Comparison of ENCODE assay signal across 8 mouse cellular contexts in genomic region chr1:91493938-91494337, GRCm38 (mm10). TPM values are rescaled to one million over a fixed set of nuclear protein-coding genes. Genes with fewer than 3 reads are reported as not detected.
DNase-seq lines count a peak whose midpoint lies in the region; ATAC-seq and TF ChIP-seq lines count a peak whose summit lies in the region.

No protein-coding gene starts in this region.

- no peak for DNase-seq in gastrocnemius, adult 2 months
- DNase-seq in gastrocnemius, postnatal 14 days, result no peak
- no peak for DNase-seq in liver, embryonic 14.5 days (ENCODE audit: low read depth in 3 of 3, low spot score in 3 of 3)
- no peak for DNase-seq in retina, embryonic 14.5 days (ENCODE audit: low spot score)
- DNase-seq in embryo, embryonic 11 days, result no peak
- DNase-seq in left cerebral cortex, adult 8-10 months (ENCODE audit: low spot score in 2 of 2), result no peak

- no peaks in the 10 kb centered on the region for H3K36me3 ChIP-seq in ES-Bruce4 (ENCODE audit: control insufficient read depth, insufficient read depth, low read length, poor library complexity, severe bottlenecking)
- no peaks in the 10 kb centered on the region for H3K36me3 ChIP-seq in forebrain, embryonic 13.5 days (ENCODE audit: poor library complexity, severe bottlenecking)
- H3K36me3 ChIP-seq in liver, embryonic 14.5 days (replicated peaks; ENCODE audit: control insufficient read depth, insufficient read depth, low read depth), result no peaks in the 10 kb centered on the region

- 0 out of 2 replicates have a peak overlapping the region, but pooled peaks have one; percentile 46 for H3K27ac ChIP-seq in gastrocnemius, adult 2 months
- H3K27ac ChIP-seq in ES-Bruce4 (ENCODE audit: insufficient read depth, low read length), result no peak overlapping the region
- H3K27ac ChIP-seq in forebrain, embryonic 13.5 days, result no peak overlapping the region
- H3K27ac ChIP-seq in liver, embryonic 14.5 days, result no peak overlapping the region

- peak overlapping the region; percentile 99 for H3K4me3 ChIP-seq in gastrocnemius, adult 2 months
- 0 out of 2 replicates have a peak overlapping the region, but pooled peaks have one; percentile 11 for H3K4me3 ChIP-seq in ES-Bruce4 (ENCODE audit: low read depth, low read length)
- peak overlapping the region; percentile 84 for H3K4me3 ChIP-seq in forebrain, embryonic 13.5 days
- H3K4me3 ChIP-seq in liver, embryonic 14.5 days (ENCODE audit: insufficient read depth in 1 of 2, low read depth in 2 of 2, low read length in 2 of 2), result no peak overlapping the region

- H3K27me3 ChIP-seq in ES-Bruce4 (ENCODE audit: control insufficient read depth, insufficient read depth, low read length, poor library complexity, severe bottlenecking), result no peaks in the 10 kb centered on the region
- H3K27me3 ChIP-seq in forebrain, embryonic 13.5 days, result no peaks in the 10 kb centered on the region
- no peaks in the 10 kb centered on the region for H3K27me3 ChIP-seq in liver, embryonic 14.5 days (ENCODE audit: control insufficient read depth, insufficient read depth, low read length)

- no peak for TF ChIP-seq CTCF in gastrocnemius, adult 2 months (IDR thresholded peaks at IDR 0.05)
- TF ChIP-seq CTCF in ES-Bruce4 (IDR thresholded peaks at IDR 0.05; ENCODE audit: low read depth, low read length), result no peak
- no peak for TF ChIP-seq CTCF in liver, embryonic 14.5 days (IDR thresholded peaks at IDR 0.05; ENCODE audit: low read depth)

- H3K9me3 ChIP-seq in ES-Bruce4 (replicated peaks; ENCODE audit: control insufficient read depth, insufficient read depth, low read length, poor library complexity, severe bottlenecking), result no peaks in the 10 kb centered on the region
- no peaks in the 10 kb centered on the region for H3K9me3 ChIP-seq in forebrain, embryonic 13.5 days (replicated peaks)
- no peaks in the 10 kb centered on the region for H3K9me3 ChIP-seq in liver, embryonic 14.5 days (ENCODE audit: control insufficient read depth, low read length)

- TF ChIP-seq POLR2A in ES-Bruce4 (IDR thresholded peaks at IDR 0.05; ENCODE audit: insufficient read depth, low read length), result no peak

- 53% methylated on average over 3 of the region's 3 CpGs for WGBS in forebrain, embryonic 13.5 days
- WGBS in liver, embryonic 14.5 days (ENCODE audit: insufficient replicate concordance), result 36% methylated on average over 3 of the region's 3 CpGs

- no peak for TF ChIP-seq EP300 in ES-Bruce4 (IDR thresholded peaks at IDR 0.05; ENCODE audit: insufficient read depth, low read depth, low read length)
- no peak for TF ChIP-seq EP300 in liver, embryonic 14.5 days (IDR thresholded peaks at IDR 0.05; ENCODE audit: low read depth)

- H3K4me1 ChIP-seq in ES-Bruce4 (ENCODE audit: control insufficient read depth, insufficient read depth, low read length), result peaks cover 2% of the 10 kb centered on the region
- peaks cover 22% of the 10 kb centered on the region for H3K4me1 ChIP-seq in forebrain, embryonic 13.5 days
- peaks cover 0 to 12% of the 10 kb centered on the region in 2 experiments; a peak in 2 of 4 replicates for H3K4me1 ChIP-seq in liver, embryonic 14.5 days (replicated peaks; ENCODE audit: control insufficient read depth in 2 of 2, insufficient read depth in 2 of 2, low read length in 1 of 2)

- ATAC-seq in forebrain, embryonic 13.5 days, result no peak; the same call in none of the 2 replicates
- peak; percentile 6; the same call in 1 of the 2 replicates for ATAC-seq in liver, embryonic 14.5 days (ENCODE audit: insufficient read depth)

- no peak overlapping the region for H3K9ac ChIP-seq in ES-Bruce4 (ENCODE audit: low read depth, poor library complexity, severe bottlenecking)
- peak overlapping the region; percentile 88 for H3K9ac ChIP-seq in forebrain, embryonic 13.5 days
- no peak overlapping the region for H3K9ac ChIP-seq in liver, embryonic 14.5 days (replicated peaks)

- intact Hi-C loops in gastrocnemius, adult 2 months (cut with DNase I), result no loop called here
- intact Hi-C loops in gastrocnemius, postnatal 14 days (cut with DNase I; ENCODE audit: low total_unique reads), result no loop called here

- H3K4me2 ChIP-seq in forebrain, embryonic 13.5 days, result peak overlapping the region; percentile 83
- H3K4me2 ChIP-seq in liver, embryonic 14.5 days (ENCODE audit: low read depth), result peak overlapping the region; percentile 42

RNA-seq across cellular contexts. Expression of gene Traf3ip1, which starts 0.5 kb away (rescaled TPM):
- 1 to 10 TPM; 3.3 to 4.1 TPM for total RNA-seq in gastrocnemius, adult 2 months (2021)
- total RNA-seq in gastrocnemius, postnatal 14 days (2021), result 1 to 10 TPM; 3.2 to 3.3 TPM
- 12.1 and 15.7 TPM in 2 replicates for polyA plus RNA-seq in ES-Bruce4 (2011; ENCODE audit: insufficient read depth, insufficient read length, low read depth, missing spikeins)
- polyA plus RNA-seq in forebrain, embryonic 13.5 days (2015; fragmentation: Nextera tagmentation; extraction: Ambion mirVana), result 9.9 and 11.2 TPM in 2 replicates
- polyA plus RNA-seq in liver, embryonic 14.5 days (2012; rRNA removed), result 2.4 and 4.1 TPM in 2 replicates
- 1.3 TPM in 2 replicates for polyA plus RNA-seq in liver, embryonic 14.5 days (2014; fragmentation: Nextera tagmentation; extraction: Ambion mirVana)
- 10 to 100 TPM; 12.5 to 15.3 (median 13.9) TPM for total RNA-seq in left cerebral cortex, adult 8-10 months (2022)

RNA-seq across cellular contexts. Expression of gene Per2, which starts 34.8 kb away (rescaled TPM):
- 10 to 100 TPM in 1 of 2 experiments, 1 to 10 TPM in 1; 3.9 to 10.8 TPM for total RNA-seq in gastrocnemius, adult 2 months (2021)
- total RNA-seq in gastrocnemius, postnatal 14 days (2021), result 1 to 10 TPM; 2.9 to 9.2 TPM
- polyA plus RNA-seq in ES-Bruce4 (2011; ENCODE audit: insufficient read depth, insufficient read length, low read depth, missing spikeins), result 0.21 and 0.30 TPM in 2 replicates
- polyA plus RNA-seq in forebrain, embryonic 13.5 days (2015; fragmentation: Nextera tagmentation; extraction: Ambion mirVana), result 2.6 and 3.8 TPM in 2 replicates
- polyA plus RNA-seq in liver, embryonic 14.5 days (2012; rRNA removed), result 3.3 and 3.7 TPM in 2 replicates
- 1.6 and 2.2 TPM in 2 replicates for polyA plus RNA-seq in liver, embryonic 14.5 days (2014; fragmentation: Nextera tagmentation; extraction: Ambion mirVana)
- total RNA-seq in left cerebral cortex, adult 8-10 months (2022), result 10 to 100 TPM; 18.4 to 36.8 (median 25.1) TPM

RNA-seq across cellular contexts. Expression of gene Asb1, which starts 46.4 kb away (rescaled TPM):
- 10 to 100 TPM; 13.9 to 16.6 TPM for total RNA-seq in gastrocnemius, adult 2 months (2021)
- 10 to 100 TPM; 13.8 to 14.9 TPM for total RNA-seq in gastrocnemius, postnatal 14 days (2021)
- 9.5 and 10.6 TPM in 2 replicates for polyA plus RNA-seq in ES-Bruce4 (2011; ENCODE audit: insufficient read depth, insufficient read length, low read depth, missing spikeins)
- 11.0 and 12.0 TPM in 2 replicates for polyA plus RNA-seq in forebrain, embryonic 13.5 days (2015; fragmentation: Nextera tagmentation; extraction: Ambion mirVana)
- polyA plus RNA-seq in liver, embryonic 14.5 days (2012; rRNA removed), result 9.4 and 10.4 TPM in 2 replicates
- polyA plus RNA-seq in liver, embryonic 14.5 days (2014; fragmentation: Nextera tagmentation; extraction: Ambion mirVana), result 12.6 and 15.8 TPM in 2 replicates
- total RNA-seq in left cerebral cortex, adult 8-10 months (2022), result 10 to 100 TPM; 35.5 to 40.9 (median 39.1) TPM

Comparison
In these comparisons a context has a peak if more than half of its experiments do, and no peak if none do; other contexts are left out.
1. H3K4me3 ChIP-seq: peak in gastrocnemius, adult 2 months (single experiment), ES-Bruce4 (single experiment) and forebrain, embryonic 13.5 days (single experiment); none in liver, embryonic 14.5 days (0 of 2).